Mouse (Mus musculus) left cerebral cortex, postnatal 10 days (tissue): Measurements from ENCODE around the gene Ehmt2. TPM values are rescaled to one million over a fixed set of nuclear protein-coding genes. Genes with fewer than 3 reads are reported as not detected.

Source experiments
- DNase-seq, 2 experiments: peaks; one replicate each; pipeline ENCODE4 v3.0.0; 2021 to 2022; ENCODE audit warnings: low spot score in 2 of 2, mixed read lengths in 1 of 2; ENCODE audit errors: extremely low spot score in 1 of 2
- intact Hi-C: fragments of 180-260 bp; cut with DNase I; formaldehyde crosslinking; loops from one replicate; pipeline ENCODE4 v1.15.1; 2025
- microRNA-seq: library from miRNA; unstranded; fragments of <30 nt; microRNA quantifications from one replicate; pipeline ENCODE4 v1.2.0, GENCODE M21; 2022
- total RNA-seq, 2 experiments: library from RNA; stranded (reverse); gene quantifications; 2 replicates each; pipeline ENCODE4 v1.2.3; 2021

Gene Ehmt2
- total RNA-seq, 2 experiments from 2014 or later = 174 to 181 TPM

- intact Hi-C loops = no loop called here
- DNase-seq = no peak
Observed at GRCm38 (mm10) chr17:34962125-34962524, 63.9 kb downstream of the Ehmt2 start.

- intact Hi-C loops = no loop called here
- DNase-seq = no peak
Observed at GRCm38 (mm10) chr17:34962841-34963240, 64.6 kb downstream of the Ehmt2 start.

Small RNAs within 50 kb of the gene (microRNA-seq; reads per million reads assigned to microRNA genes)
- not detected for gene Mir6972

Other genes with a start within 250 kb of the Ehmt2 start
- gene Tnxb, start 227.9 kb upstream of the Ehmt2 start, total RNA-seq = 1 to 10 TPM; 1.7 to 1.8 TPM
- 1 to 10 TPM; 6.7 to 7.4 TPM for gene C4b, start 154.6 kb upstream of the Ehmt2 start, total RNA-seq
- gene Cyp21a1, start 93.9 kb upstream of the Ehmt2 start, total RNA-seq = not detected
- gene Stk19, start 61.5 kb upstream of the Ehmt2 start, total RNA-seq = 10 to 100 TPM; 57.4 to 69.4 TPM
- 10 to 100 TPM; 31.2 to 33.1 TPM for gene Dxo, start 61.5 kb upstream of the Ehmt2 start, total RNA-seq
- gene Skiv2l, start 48.3 kb upstream of the Ehmt2 start, total RNA-seq = 10 to 100 TPM; 66.7 to 78.0 TPM
- 10 to 100 TPM; 28.1 to 28.4 TPM for gene Nelfe, start 48.1 kb upstream of the Ehmt2 start, total RNA-seq
- under 1 TPM; 0.51 to 0.62 TPM for gene Cfb, start 36.0 kb upstream of the Ehmt2 start, total RNA-seq
- 1 to 10 TPM; 6.3 to 6.8 TPM for gene Zbtb12, start 19.0 kb upstream of the Ehmt2 start, total RNA-seq
- not detected for gene Gm20547, start 16.4 kb upstream of the Ehmt2 start, total RNA-seq
- gene C2, start 204 bp upstream of the Ehmt2 start, total RNA-seq = 1 to 10 TPM; 2.1 to 2.9 TPM
- gene Slc44a4, start 16.0 kb downstream of the Ehmt2 start, total RNA-seq = under 1 TPM; 0.14 to 0.30 TPM
- 10 to 100 TPM; 23.8 to 27.3 TPM for gene Neu1, start 32.8 kb downstream of the Ehmt2 start, total RNA-seq
- 1 to 10 TPM; 1.2 to 2.0 TPM for gene Hspa1b, start 60.8 kb downstream of the Ehmt2 start, total RNA-seq
- gene Gm20481, start 71.4 kb downstream of the Ehmt2 start, total RNA-seq = not detected
- 1 to 10 TPM; 3.0 to 5.4 TPM for gene Hspa1a, start 73.7 kb downstream of the Ehmt2 start, total RNA-seq
- under 1 TPM in 1 of 2 experiments, not detected in 1; 0.20 TPM for gene Hspa1l, start 74.2 kb downstream of the Ehmt2 start, total RNA-seq
- gene Lsm2, start 83.4 kb downstream of the Ehmt2 start, total RNA-seq = 10 to 100 TPM; 25.4 to 27.2 TPM
- 10 to 100 TPM; 55.1 to 56.7 TPM for gene Vars, start 102.5 kb downstream of the Ehmt2 start, total RNA-seq
- under 1 TPM; 0.18 to 0.19 TPM for gene Vwa7, start 118.1 kb downstream of the Ehmt2 start, total RNA-seq
- 1 to 10 TPM in 1 of 2 experiments, under 1 TPM in 1; 0.83 to 1.0 TPM for gene Sapcd1, start 129.5 kb downstream of the Ehmt2 start, total RNA-seq
- under 1 TPM; 0.81 to 0.97 TPM for gene Msh5, start 148.3 kb downstream of the Ehmt2 start, total RNA-seq
- 10 to 100 TPM; 14.3 to 15.8 TPM for gene Clic1, start 151.5 kb downstream of the Ehmt2 start, total RNA-seq
- 10 to 100 TPM; 26.3 to 31.1 TPM for gene Ddah2, start 160.6 kb downstream of the Ehmt2 start, total RNA-seq
- not detected for gene Ly6g6c, start 166.9 kb downstream of the Ehmt2 start, total RNA-seq
- gene Mpig6b, start 167.7 kb downstream of the Ehmt2 start, total RNA-seq = not detected
- 1 to 10 TPM; 1.6 to 2.3 TPM for gene Ly6g6e, start 178.4 kb downstream of the Ehmt2 start, total RNA-seq
- gene Ly6g6d, start 179.6 kb downstream of the Ehmt2 start, total RNA-seq = 1 to 10 TPM in 1 of 2 experiments, not detected in 1; 1.1 TPM
- gene Ly6g6f, start 187.1 kb downstream of the Ehmt2 start, total RNA-seq = not detected
- 10 to 100 TPM; 84.4 to 91.5 TPM for gene Abhd16a, start 190.8 kb downstream of the Ehmt2 start, total RNA-seq
- not detected for gene Ly6g5c, start 209.8 kb downstream of the Ehmt2 start, total RNA-seq
- under 1 TPM; 0.58 to 0.81 TPM for gene Ly6g5b, start 217.0 kb downstream of the Ehmt2 start, total RNA-seq
- 10 to 100 TPM; 13.2 to 17.7 TPM for gene Gpank1, start 223.0 kb downstream of the Ehmt2 start, total RNA-seq
- gene Csnk2b, start 223.6 kb downstream of the Ehmt2 start, total RNA-seq = 100 to 1,000 TPM; 196 to 210 TPM
- 10 to 100 TPM; 23.8 to 24.6 TPM for gene D17H6S53E, start 227.9 kb downstream of the Ehmt2 start, total RNA-seq
- gene Apom, start 233.6 kb downstream of the Ehmt2 start, total RNA-seq = under 1 TPM in 1 of 2 experiments, not detected in 1; 0.34 TPM
- gene Bag6, start 236.7 kb downstream of the Ehmt2 start, total RNA-seq = 100 to 1,000 TPM; 297 to 299 TPM